Mouse (Mus musculus) layer of hippocampus, adult 2 months (tissue): ENCODE data around the gene Eif3i. TPM values are rescaled to one million over a fixed set of nuclear protein-coding genes. Genes with fewer than 3 reads are reported as not detected.

Experiments used
- DNase-seq, 2 experiments: peaks; one replicate each; pipeline ENCODE4 v3.0.0; 2022; ENCODE audit warnings: low spot score in 2 of 2
- H3K27ac ChIP-seq: fragments of 200-600 bp; 2 replicates; pipeline ENCODE4 v1.8.1; 2022
- H3K4me3 ChIP-seq: fragments of 200-600 bp; 2 replicates; pipeline ENCODE4 v1.8.1; 2022; ENCODE audit warnings: mild to moderate bottlenecking
- CTCF ChIP-seq: fragments of 200-600 bp; conservative IDR thresholded peaks from 2 replicates; pipeline ENCODE4 v1.8.1; 2022; ENCODE audit warnings: antibody characterized with exemption, mild to moderate bottlenecking, moderate library complexity
- total RNA-seq, 2 experiments: library from RNA; stranded (reverse); gene quantifications; 2 replicates each; pipeline ENCODE4 v1.2.3; 2021

The Eif3i gene
- total RNA-seq, 2 experiments from 2014 or later = 117 to 120 TPM

- no peak for DNase-seq
- H3K4me3 ChIP-seq = no peak overlapping the region
- no peak for TF ChIP-seq CTCF
- H3K27ac ChIP-seq = no peak overlapping the region
Observed at GRCm38 (mm10) chr4:129615801-129616290, 15.4 kb upstream of the Eif3i start.

DNA sequence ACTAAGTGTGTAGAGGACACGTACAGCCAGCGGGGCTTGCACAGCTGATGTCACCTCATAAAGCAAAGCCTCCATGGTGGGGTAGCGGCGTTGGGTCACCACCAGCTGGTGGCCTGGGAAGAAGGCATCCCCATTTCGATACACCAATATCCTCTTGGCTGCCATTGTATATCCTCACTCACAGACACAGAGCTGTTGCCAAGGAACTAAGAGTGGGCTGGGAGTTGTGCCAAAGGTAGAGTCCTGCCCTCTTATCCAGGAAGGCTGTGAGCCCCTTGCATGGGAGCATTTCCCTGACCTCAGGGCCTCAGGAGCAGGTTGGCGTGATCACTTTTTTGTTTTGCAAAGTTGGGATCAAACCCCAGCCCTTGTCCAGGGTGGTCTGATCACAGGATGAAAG is 13.6 kb upstream of the Eif3i start, which contains the start of gene Dcdc2b:
TSS of gene Dcdc2b (minus strand) at position 165 of the 400 bp plus-strand sequence.
- H3K4me3 ChIP-seq = no peak within 1 kb of the TSS
- H3K27ac ChIP-seq = no peak within 1 kb of the TSS
- TF ChIP-seq CTCF = no peak
- no peak for DNase-seq

GRCm38 (mm10) chr4:129610472-129610871 is 10.0 kb upstream of the Eif3i start:
- TF ChIP-seq CTCF = no peak

DNA sequence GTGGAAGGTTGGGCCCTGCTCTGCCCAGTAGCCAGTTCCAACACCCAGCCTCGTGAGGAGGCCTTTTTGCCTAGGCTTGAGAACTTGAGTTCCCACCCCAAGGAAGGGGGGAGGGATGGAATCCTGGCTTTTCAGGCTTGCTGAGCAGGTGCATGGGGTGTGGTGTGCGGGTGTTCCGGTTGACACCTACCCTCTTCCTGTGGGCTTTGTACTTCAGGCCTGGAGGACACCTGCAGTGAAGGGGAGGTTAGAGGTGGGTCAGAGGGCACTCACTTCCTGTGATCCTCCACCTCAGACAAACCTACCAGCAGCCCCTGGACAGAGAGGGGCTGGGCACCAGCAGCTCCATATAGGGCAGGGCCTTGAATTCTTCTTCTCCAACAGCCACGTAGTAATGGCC is 9.6 kb upstream of the Eif3i start:
- no peak for TF ChIP-seq CTCF
- H3K27ac ChIP-seq = no peak overlapping the region
- no peak overlapping the region for H3K4me3 ChIP-seq
- DNase-seq = no peak

More at GRCm38 (mm10) chr4:129610472-129610871, 10.0 kb upstream of the Eif3i start:
- no peak for DNase-seq
- Histone ChIP-seq H3K4me3 (no peak overlapping the region), H3K27ac (no peak overlapping the region)

DNA sequence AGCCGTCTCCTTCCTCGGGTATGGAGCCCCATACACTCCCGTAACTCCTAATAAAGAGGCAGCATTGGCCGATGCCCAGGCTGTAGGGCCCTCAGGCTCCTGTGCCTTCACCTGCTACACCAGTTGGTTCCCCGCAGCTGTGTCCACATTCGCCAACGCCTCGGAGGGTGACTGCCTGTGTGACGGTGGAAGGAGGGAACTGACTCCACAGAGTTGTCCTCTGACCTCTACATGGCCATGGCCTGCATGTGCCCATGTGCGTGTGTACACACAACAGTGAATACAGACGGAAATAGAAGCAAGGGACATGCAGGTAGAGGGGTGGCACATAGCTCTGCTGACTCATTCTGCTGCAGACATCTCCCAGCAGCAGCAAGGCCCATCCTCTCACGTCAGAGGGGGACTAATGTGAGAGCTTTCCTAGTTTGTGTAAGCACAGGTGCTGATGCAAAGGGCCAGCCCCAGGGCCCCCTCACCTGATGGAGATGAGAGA is 8.7 kb upstream of the Eif3i start:
- H3K27ac ChIP-seq = peak overlapping the region; percentile 87; the same call in 1 of the 2 replicates
- TF ChIP-seq CTCF = no peak
- H3K4me3 ChIP-seq = no peak overlapping the region
- DNase-seq = peak in 1 of 2 experiments; percentile 36

DNA sequence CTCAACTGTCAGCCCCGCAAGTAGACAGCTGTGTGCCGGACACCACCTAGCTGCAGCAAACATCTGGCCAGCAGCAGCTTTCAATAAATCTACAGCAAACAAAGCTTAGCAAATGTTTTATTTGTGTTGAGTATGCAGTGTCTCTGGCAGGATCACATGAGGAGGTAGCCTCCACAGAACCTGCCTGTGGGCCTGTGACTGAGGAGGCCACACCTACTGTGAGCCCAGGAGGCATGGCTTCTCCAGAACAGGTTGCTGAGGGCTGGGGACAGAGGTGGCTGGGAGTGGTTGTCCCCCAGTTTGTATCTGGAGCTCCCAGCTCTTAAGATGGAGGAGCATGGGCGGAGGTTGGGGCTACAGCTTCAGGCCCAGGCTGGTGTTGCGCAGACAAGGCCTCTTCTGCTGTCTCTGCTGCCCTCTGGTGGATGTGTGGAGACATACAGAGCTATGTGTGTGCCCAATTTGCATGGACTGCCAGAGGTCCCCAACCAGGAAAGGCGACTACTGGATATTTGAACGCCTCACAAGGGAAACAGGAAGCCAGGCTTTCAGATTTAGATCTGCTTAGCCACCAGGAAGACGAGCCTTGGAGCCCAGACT is 8.1 kb upstream of the Eif3i start:
- peak overlapping the region; percentile 87 for H3K27ac ChIP-seq
- H3K4me3 ChIP-seq = no peak overlapping the region
- TF ChIP-seq CTCF = peak; percentile 92
- peak; percentile 86 to 89 for DNase-seq

DNA sequence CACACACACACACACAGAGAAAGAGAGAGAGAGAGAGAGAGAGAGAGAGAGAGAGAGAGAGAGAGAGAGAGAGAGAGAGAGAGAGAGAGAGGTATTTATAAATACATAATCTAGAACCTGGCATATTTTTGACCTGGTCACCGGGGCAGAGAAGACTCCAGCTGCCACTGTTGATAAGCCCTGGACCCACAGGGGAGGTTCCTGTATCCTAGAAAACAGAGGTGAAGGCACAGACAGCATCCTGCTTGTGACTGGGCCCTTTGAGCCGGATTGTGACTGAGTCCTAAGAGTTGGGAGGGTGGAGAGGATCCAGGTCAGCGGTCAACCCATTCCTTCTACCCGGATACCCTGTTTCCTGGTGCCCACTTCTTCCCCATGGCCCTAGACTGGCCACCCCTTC is 11.6 kb downstream of the Eif3i start:
- Histone ChIP-seq H3K27ac (no peak overlapping the region), H3K4me3 (no peak overlapping the region)
- no peak for TF ChIP-seq CTCF
- DNase-seq = no peak

DNA sequence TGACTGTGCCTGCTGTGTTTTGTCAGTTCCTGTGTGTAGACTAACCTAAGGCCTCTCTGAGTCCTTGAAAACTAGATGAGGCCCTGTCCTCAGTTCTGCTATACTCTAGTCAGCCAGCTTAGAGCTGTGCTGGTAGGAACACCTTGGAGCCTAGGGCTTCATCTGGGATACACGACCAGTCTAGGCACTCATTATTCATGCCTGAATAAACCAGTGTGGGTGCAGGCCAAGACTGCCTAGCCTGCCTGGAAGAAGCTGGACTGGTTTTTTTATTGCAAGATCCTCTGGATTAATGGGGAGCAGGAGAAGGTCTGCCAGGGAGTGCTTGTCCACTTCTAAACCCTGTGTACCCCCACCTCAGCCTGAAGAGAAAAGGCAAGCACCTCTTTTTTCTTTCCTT is 13.5 kb downstream of the Eif3i start:
- no peak overlapping the region for H3K4me3 ChIP-seq
- no peak overlapping the region for H3K27ac ChIP-seq
- DNase-seq = no peak
- no peak for TF ChIP-seq CTCF

GRCm38 (mm10) chr4:129585773-129586172 is 14.7 kb downstream of the Eif3i start:
- TF ChIP-seq CTCF = no peak
- no peak for DNase-seq
- Histone ChIP-seq H3K4me3 (no peak overlapping the region), H3K27ac (no peak overlapping the region; the same call in 1 of the 2 replicates)

DNA sequence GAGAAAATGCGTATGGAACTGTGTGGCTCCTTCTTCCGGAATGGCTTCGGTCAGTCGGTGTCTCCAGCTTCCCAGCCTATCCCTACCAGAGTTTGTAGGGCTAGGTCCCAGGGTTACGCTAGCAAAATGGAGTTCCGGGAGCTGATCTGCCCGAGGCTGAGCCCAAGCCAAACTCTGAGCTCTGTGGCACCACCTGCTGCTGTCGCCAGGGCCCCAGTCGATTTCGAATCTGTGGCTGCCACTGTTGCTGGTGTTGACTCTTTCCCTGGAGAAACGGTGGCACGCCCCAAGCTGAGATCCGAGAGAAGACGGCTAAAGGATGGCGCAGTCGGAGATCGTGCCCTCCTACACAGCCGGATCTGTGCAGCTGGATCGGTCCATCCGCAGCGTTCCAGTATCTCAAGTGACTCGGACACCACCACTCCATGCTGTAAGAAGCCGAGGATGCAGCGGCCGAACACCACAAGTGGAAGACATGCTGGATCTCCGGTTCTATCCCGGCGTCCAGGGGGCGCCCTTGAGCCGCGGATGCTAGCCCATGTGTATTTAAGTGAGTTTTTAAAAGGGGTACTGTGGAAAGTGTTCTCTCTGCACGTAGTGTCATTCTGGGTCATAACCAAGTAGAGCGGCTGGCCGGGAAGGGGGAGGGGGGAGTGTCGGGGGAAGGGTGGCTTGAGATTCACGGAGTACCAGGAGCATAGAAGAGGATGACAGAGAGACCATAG is 15.4 kb downstream of the Eif3i start:
- Histone ChIP-seq H3K27ac (peak overlapping the region; percentile 81), H3K4me3 (peak overlapping the region; percentile 66)
- peak; percentile 81 for TF ChIP-seq CTCF
- peak; percentile 82 to 86 for DNase-seq

DNA sequence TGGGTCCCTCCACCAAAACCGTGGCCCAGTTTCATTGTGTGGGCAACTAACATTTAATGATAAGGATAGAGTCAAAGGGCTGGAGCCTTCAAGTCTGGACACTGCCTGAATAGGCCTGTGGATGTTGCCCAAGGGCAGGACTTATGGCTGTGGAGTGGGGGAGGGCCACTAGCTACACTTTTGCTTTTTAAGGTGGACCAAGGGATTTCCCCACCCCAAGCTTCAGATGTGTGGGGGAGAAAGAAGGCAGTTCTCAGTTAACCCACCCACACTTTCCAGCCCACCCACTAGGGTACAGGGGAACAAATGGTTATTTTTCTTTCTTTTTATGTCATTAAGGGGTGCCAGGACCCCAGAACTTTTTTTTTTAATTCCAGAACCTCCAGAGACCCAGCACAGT is 16.1 kb downstream of the Eif3i start:
- no peak for DNase-seq
- Histone ChIP-seq H3K27ac (peak overlapping the region; percentile 81; the same call in 1 of the 2 replicates), H3K4me3 (peak overlapping the region; percentile 66; the same call in 1 of the 2 replicates)
- TF ChIP-seq CTCF = no peak

GRCm38 (mm10) chr4:129582251-129582650 is 18.2 kb downstream of the Eif3i start:
- peak; percentile 25; the same call in 1 of the 2 replicates for TF ChIP-seq CTCF

GRCm38 (mm10) chr4:129580347-129580746 is 20.1 kb downstream of the Eif3i start:
- TF ChIP-seq CTCF = no peak
- Histone ChIP-seq H3K4me3 (no peak overlapping the region), H3K27ac (no peak overlapping the region)
- peak in 1 of 2 experiments; percentile 19 for DNase-seq

More at GRCm38 (mm10) chr4:129582251-129582650, 18.2 kb downstream of the Eif3i start:
- H3K4me3 ChIP-seq = no peak overlapping the region
- H3K27ac ChIP-seq = no peak overlapping the region
- no peak for DNase-seq
